Mouse (Mus musculus): ENCODE measurements around the gene Eps8l1. TPM values are rescaled to one million over a fixed set of nuclear protein-coding genes. Genes with fewer than 3 reads are reported as not detected.
A peak's percentile ranks its signal among the peaks of the same experiment; 100 is the strongest.

Gene Eps8l1
- polyA plus RNA-seq, 1 experiment from 2014 or later: 8.9 TPM

GRCm38 (mm10) chr7:4527302-4527689 lies 66.8 kb downstream of the Eps8l1 start:
- WGBS: 46% methylated on average over 18 of the region's 18 CpGs
- Histone ChIP-seq H3K27ac (no peak overlapping the region), H3K9me3 (replicated peaks) (no peaks in the 10 kb centered on the region), H3K9ac (no peak overlapping the region), H3K4me2 (peak overlapping the region; percentile 61), H3K36me3 (no peaks in the 10 kb centered on the region), H3K4me1 (peaks cover 27% of the 10 kb centered on the region), H3K27me3 (no peaks in the 10 kb centered on the region), H3K4me3 (replicated peaks) (peak overlapping the region; percentile 39)
- ATAC-seq (replicated peaks; ENCODE audit: low FRiP score): 0 out of 2 replicates have a peak, but pooled peaks have one; percentile 3

Small RNAs within 50 kb of the gene (microRNA-seq; reads per million reads assigned to microRNA genes)
- not detected for gene Gm24605

Other genes starting within 250 kb of the Eps8l1 start
- gene Lilra5, start 222.9 kb upstream of the Eps8l1 start, polyA plus RNA-seq (2015; fragmentation: Nextera tagmentation; extraction: Ambion mirVana): 0.08 and 0.12 TPM in 2 replicates
- gene Ncr1, start 123.0 kb upstream of the Eps8l1 start, polyA plus RNA-seq (2015; fragmentation: Nextera tagmentation; extraction: Ambion mirVana): 0.14 TPM in 1 of 2 replicates, not detected in the other
- 0.35 TPM in 1 of 2 replicates, not detected in the other for gene Gp6, start 62.9 kb upstream of the Eps8l1 start, polyA plus RNA-seq (2015; fragmentation: Nextera tagmentation; extraction: Ambion mirVana)
- 30.5 and 30.6 TPM in 2 replicates for gene Rdh13, start 15.0 kb upstream of the Eps8l1 start, polyA plus RNA-seq (2015; fragmentation: Nextera tagmentation; extraction: Ambion mirVana)
- gene Ppp1r12c, start 41.0 kb downstream of the Eps8l1 start, polyA plus RNA-seq (2015; fragmentation: Nextera tagmentation; extraction: Ambion mirVana): 38.2 and 43.9 TPM in 2 replicates
- 37.2 and 48.6 TPM in 2 replicates for gene Tnnt1, start 55.7 kb downstream of the Eps8l1 start, polyA plus RNA-seq (2015; fragmentation: Nextera tagmentation; extraction: Ambion mirVana)
- gene Tnni3, start 63.6 kb downstream of the Eps8l1 start, polyA plus RNA-seq (2015; fragmentation: Nextera tagmentation; extraction: Ambion mirVana): 6.6 and 6.9 TPM in 2 replicates
- 3.2 and 3.5 TPM in 2 replicates for gene Dnaaf3, start 71.8 kb downstream of the Eps8l1 start, polyA plus RNA-seq (2015; fragmentation: Nextera tagmentation; extraction: Ambion mirVana)
- gene Syt5, start 86.9 kb downstream of the Eps8l1 start, polyA plus RNA-seq (2015; fragmentation: Nextera tagmentation; extraction: Ambion mirVana): 6.5 and 7.5 TPM in 2 replicates
- gene Ptprh, start 143.4 kb downstream of the Eps8l1 start, polyA plus RNA-seq (2015; fragmentation: Nextera tagmentation; extraction: Ambion mirVana): 0.08 TPM in 1 of 2 replicates, not detected in the other
- gene Tmem86b, start 170.7 kb downstream of the Eps8l1 start, polyA plus RNA-seq (2015; fragmentation: Nextera tagmentation; extraction: Ambion mirVana): 1.5 and 1.6 TPM in 2 replicates
- 7.4 and 7.8 TPM in 2 replicates for gene Ppp6r1, start 198.3 kb downstream of the Eps8l1 start, polyA plus RNA-seq (2015; fragmentation: Nextera tagmentation; extraction: Ambion mirVana)
- gene Hspbp1, start 224.4 kb downstream of the Eps8l1 start, polyA plus RNA-seq (2015; fragmentation: Nextera tagmentation; extraction: Ambion mirVana): 112 and 119 TPM in 2 replicates
- 1.1 and 1.6 TPM in 2 replicates for gene Brsk1, start 229.9 kb downstream of the Eps8l1 start, polyA plus RNA-seq (2015; fragmentation: Nextera tagmentation; extraction: Ambion mirVana)

All from kidney, embryonic 15.5 days (tissue).